Mouse (Mus musculus) adipose tissue, adult 10 weeks (tissue): ENCODE data around the gene Osbpl8. TPM values are rescaled to one million over a fixed set of nuclear protein-coding genes. Genes with fewer than 3 reads are reported as not detected.

ENCODE experiments used
- polyA plus RNA-seq: library from polyadenylated mRNA; stranded (reverse); fragments of 350-450 nt; fragmentation: Illumina TruSeq; extraction: RNeasy Lipid Tissue Mini Kit (QIAGEN cat#74804); gene quantifications from one replicate; pipeline ENCODE4 v1.2.3, GENCODE M21; 2014; ENCODE audit warnings: low read depth, low replicate concordance

Osbpl8 gene
- polyA plus RNA-seq = 12.8 TPM

DNA sequence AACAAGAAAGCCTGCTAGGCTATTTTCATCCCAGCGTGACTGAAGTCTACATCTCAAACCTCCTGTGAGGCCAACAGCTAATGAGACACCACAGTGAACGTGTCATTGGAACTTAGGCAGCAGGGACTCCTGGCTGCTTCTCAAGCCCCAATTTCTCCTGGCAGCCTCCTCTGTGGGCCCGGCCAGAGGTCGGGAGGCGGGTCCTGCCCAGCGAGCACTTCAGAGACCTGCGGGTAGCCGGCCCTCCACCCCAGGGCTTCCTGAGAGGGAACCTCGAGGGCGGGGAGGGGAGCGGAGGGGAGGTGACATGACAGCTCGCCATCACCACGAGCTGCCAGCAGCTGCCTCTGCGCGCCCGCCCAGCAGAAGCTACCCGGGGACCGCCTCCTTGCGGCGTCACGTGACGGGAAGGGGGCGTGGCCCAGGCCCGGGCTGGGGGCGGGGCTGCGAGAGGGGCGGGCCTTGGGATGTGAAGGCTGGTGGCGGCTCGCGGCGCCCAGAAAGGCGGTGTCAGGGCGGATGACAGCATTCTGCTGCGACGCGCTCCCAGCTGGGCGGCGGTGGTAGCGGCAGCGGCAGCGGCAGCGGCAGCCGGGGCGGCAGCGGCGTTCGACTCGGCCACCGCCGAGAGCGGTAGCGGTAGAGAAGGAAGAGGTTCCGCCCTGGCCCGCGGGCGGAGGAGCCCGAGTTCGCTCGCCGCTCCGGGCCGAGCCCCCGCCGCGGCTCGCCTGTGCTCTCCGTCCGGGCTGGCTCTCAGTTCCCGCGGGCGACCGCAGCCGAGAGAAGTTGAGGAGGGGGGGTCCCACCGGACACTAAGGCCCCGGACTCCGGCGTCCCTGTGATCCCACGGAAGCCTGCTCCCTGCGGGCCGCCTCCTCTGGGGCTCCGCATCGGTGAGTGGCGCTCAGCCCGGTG lies at the start of gene Osbpl8:
TSS of gene Osbpl8 (plus strand) at position 449 of the 915 bp plus-strand sequence.

DNA sequence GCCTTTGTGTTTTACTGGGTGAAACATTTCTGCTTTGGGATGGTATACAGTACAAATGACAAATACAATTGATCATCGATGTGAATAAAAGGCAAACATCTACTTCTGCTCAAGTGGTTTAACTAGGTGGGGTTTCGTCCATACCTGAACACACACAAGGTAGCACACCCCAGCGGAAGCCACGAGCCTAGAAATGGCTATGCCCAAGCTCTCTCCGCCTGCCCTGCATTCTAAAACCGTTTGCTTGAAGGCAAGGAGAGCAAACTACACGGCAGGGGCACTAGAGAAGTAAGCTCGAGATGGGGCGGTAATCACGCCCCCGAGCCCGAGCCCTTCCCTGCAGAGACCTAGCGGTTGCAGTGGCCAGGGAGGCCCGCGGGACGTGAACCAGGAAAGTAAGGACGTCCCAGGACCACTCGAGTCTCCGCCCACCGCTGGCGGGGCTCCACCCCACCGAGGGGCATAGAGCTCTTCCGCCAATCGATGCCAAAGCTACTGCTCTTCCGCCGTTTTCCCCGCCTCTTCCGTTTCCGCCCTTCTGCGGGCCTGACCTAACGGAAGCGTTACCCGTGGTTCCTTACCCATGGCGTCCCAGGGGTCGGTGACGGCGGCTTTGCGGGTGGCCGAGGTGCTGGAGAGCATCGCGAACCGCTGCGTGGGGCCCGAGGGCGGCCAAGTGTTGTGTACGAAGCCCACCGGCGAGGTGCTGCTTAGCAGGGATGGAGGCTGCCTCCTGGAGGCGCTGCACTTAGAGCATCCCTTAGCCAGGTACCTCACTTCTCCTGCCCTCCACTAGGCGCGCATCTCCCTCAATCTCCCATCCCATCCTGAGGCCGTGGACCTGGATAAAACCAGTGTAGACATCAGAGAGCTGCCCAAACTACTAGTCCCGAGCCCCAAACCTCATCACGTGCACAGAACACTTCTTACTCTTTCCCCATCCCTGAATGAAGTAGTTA lies 133.9 kb downstream of the Osbpl8 start, which contains the start of gene Bbs10:
TSS of gene Bbs10 (plus strand) at position 540 of the 959 bp plus-strand sequence.

Other genes starting within 250 kb of the Osbpl8 start
- gene Csrp2, start 245.0 kb upstream of the Osbpl8 start, polyA plus RNA-seq = 64.9 TPM
- 13.6 TPM for gene Zdhhc17, start 154.6 kb upstream of the Osbpl8 start, polyA plus RNA-seq
- 4.4 TPM for gene Bbs10, start 133.9 kb downstream of the Osbpl8 start, polyA plus RNA-seq